Mouse (Mus musculus): ENCODE results near the gene Yes1. TPM values are rescaled to one million over a fixed set of nuclear protein-coding genes. Genes with fewer than 3 reads are reported as not detected.
"Not testable (repeated sequence)": the region's sequence is repeated elsewhere in the genome, so short reads cannot be mapped to it uniquely, and the experiment has no call there.

Yes1 gene
- total and polyA plus RNA-seq, 2 experiments from 2014 or later: 10.7 to 29.6 TPM

GRCm38 (mm10) chr5:32728300-32728699, 117.3 kb downstream of the Yes1 start:
- ATAC-seq: no peak
- H3K36me3 ChIP-seq (ENCODE audit: insufficient read depth): no peaks in the 10 kb centered on the region
- TF ChIP-seq CTCF (IDR thresholded peaks at IDR 0.05; ENCODE audit: low read depth): no peak

GRCm38 (mm10) chr5:32728851-32729250, 117.9 kb downstream of the Yes1 start:
- Histone ChIP-seq H3K4me1 (ENCODE audit: insufficient read depth) (no peaks in the 10 kb centered on the region), H3K4me3 (ENCODE audit: low read depth, low read length) (no peak overlapping the region), H3K36me3 (ENCODE audit: insufficient read depth) (peaks cover 4% of the 10 kb centered on the region; the same call in 1 of the 2 replicates), H3K9me3 (ENCODE audit: low read length) (0 out of 2 replicates have a peak, but pooled peaks cover 2% of the 10 kb centered on the region), H3K9ac (no peak overlapping the region), H3K27me3 (ENCODE audit: insufficient read depth, low read length) (no peaks in the 10 kb centered on the region), H3K4me2 (ENCODE audit: low read depth) (no peak overlapping the region), H3K27ac (ENCODE audit: low read depth, low read length) (no peak overlapping the region)
- 95% methylated on average over 8 of the region's 8 CpGs for WGBS
- no peak for TF ChIP-seq CTCF (IDR thresholded peaks at IDR 0.05; ENCODE audit: low read depth)
- no peak for DNase-seq
- no peak for ATAC-seq

More at GRCm38 (mm10) chr5:32728300-32728699, 117.3 kb downstream of the Yes1 start:
- 92% methylated on average over 7 of the region's 7 CpGs for WGBS
- H3K27ac ChIP-seq (ENCODE audit: low read depth, low read length): no peak overlapping the region
- no peaks in the 10 kb centered on the region for H3K9me3 ChIP-seq (ENCODE audit: low read length)
- no peaks in the 10 kb centered on the region for H3K4me1 ChIP-seq (ENCODE audit: insufficient read depth)
- no peak overlapping the region for H3K9ac ChIP-seq
- H3K4me2 ChIP-seq (ENCODE audit: low read depth): no peak overlapping the region
- DNase-seq: no peak
- no peaks in the 10 kb centered on the region for H3K27me3 ChIP-seq (ENCODE audit: insufficient read depth, low read length)
- H3K4me3 ChIP-seq (ENCODE audit: low read depth, low read length): no peak overlapping the region

GRCm38 (mm10) chr5:32733892-32734291, 122.9 kb downstream of the Yes1 start:
- not testable (repeated sequence) for H3K4me1 ChIP-seq (ENCODE audit: insufficient read depth); H3K4me3 ChIP-seq (ENCODE audit: low read depth, low read length); H3K27me3 ChIP-seq (ENCODE audit: insufficient read depth, low read length); H3K9ac ChIP-seq; H3K4me2 ChIP-seq (ENCODE audit: low read depth); H3K9me3 ChIP-seq (ENCODE audit: low read length); H3K27ac ChIP-seq (ENCODE audit: low read depth, low read length); ATAC-seq; DNase-seq
- H3K36me3 ChIP-seq (ENCODE audit: insufficient read depth): peaks cover 20% of the 10 kb centered on the region
- WGBS: 93% methylated on average over 6 of the region's 6 CpGs

GRCm38 (mm10) chr5:32735779-32736178, 124.8 kb downstream of the Yes1 start:
- TF ChIP-seq CTCF (IDR thresholded peaks at IDR 0.05; ENCODE audit: low read depth): no peak
- H3K4me1 ChIP-seq (ENCODE audit: insufficient read depth): no peaks in the 10 kb centered on the region
- 85% methylated on average over 6 of the region's 6 CpGs for WGBS

More at GRCm38 (mm10) chr5:32735779-32736178, 124.8 kb downstream of the Yes1 start:
- Histone ChIP-seq H3K27me3 (ENCODE audit: insufficient read depth, low read length) (no peaks in the 10 kb centered on the region), H3K9me3 (ENCODE audit: low read length) (0 out of 2 replicates have a peak, but pooled peaks cover 4% of the 10 kb centered on the region), H3K36me3 (ENCODE audit: insufficient read depth) (peaks cover 20% of the 10 kb centered on the region), H3K27ac (ENCODE audit: low read depth, low read length) (no peak overlapping the region), H3K4me3 (ENCODE audit: low read depth, low read length) (no peak overlapping the region), H3K9ac (no peak overlapping the region), H3K4me2 (ENCODE audit: low read depth) (no peak overlapping the region)
- ATAC-seq (no peak), DNase-seq (no peak)

Other genes with a start within 250 kb of the Yes1 start
- 166 and 195 TPM in 2 replicates for gene Ppp1cb, start 152.3 kb upstream of the Yes1 start, total RNA-seq (2014; rRNA removed)
- 205 and 209 TPM in 2 replicates for gene Ppp1cb, start 152.3 kb upstream of the Yes1 start, polyA plus RNA-seq (2015; fragmentation: Nextera tagmentation; extraction: Ambion mirVana)
- 84.9 and 99.1 TPM in 2 replicates for gene Pisd, start 174.5 kb downstream of the Yes1 start, total RNA-seq (2014; rRNA removed)
- 87.0 and 96.4 TPM in 2 replicates for gene Pisd, start 174.5 kb downstream of the Yes1 start, polyA plus RNA-seq (2015; fragmentation: Nextera tagmentation; extraction: Ambion mirVana)
- gene Gm20671, start 215.9 kb downstream of the Yes1 start, total RNA-seq (2014; rRNA removed): 3.0 TPM in 1 of 2 replicates, not detected in the other
- gene Gm20671, start 215.9 kb downstream of the Yes1 start, polyA plus RNA-seq (2015; fragmentation: Nextera tagmentation; extraction: Ambion mirVana): not detected in 2 replicates
- gene Prr14l, start 243.1 kb downstream of the Yes1 start, total RNA-seq (2014; rRNA removed): 17.7 and 20.2 TPM in 2 replicates
- gene Prr14l, start 243.1 kb downstream of the Yes1 start, polyA plus RNA-seq (2015; fragmentation: Nextera tagmentation; extraction: Ambion mirVana): 3.1 and 8.4 TPM in 2 replicates